Mouse (Mus musculus) limb, embryonic 15.5 days (tissue): ENCODE data around the gene Pmis2. TPM values are rescaled to one million over a fixed set of nuclear protein-coding genes. Genes with fewer than 3 reads are reported as not detected.

Experiments
- ATAC-seq: fragments of 200-750 bp; cut with Nextera tagmentation; 2 replicates; pipeline ENCODE4 v1.8.0; 2017; ENCODE audit warnings: low read depth, moderate TSS enrichment; ENCODE audit not compliant: insufficient number of reproducible peaks, low FRiP score, low TSS enrichment
- H3K27ac ChIP-seq: fragments of 300-500 bp; sonication (generic); 2 replicates; pipeline ENCODE4 v1.5.1; 2015; ENCODE audit warnings: moderate library complexity, mild to moderate bottlenecking, inconsistent platforms
- H3K27me3 ChIP-seq: fragments of 300-500 bp; sonication (generic); 2 replicates; pipeline ENCODE4 v1.6.1; 2015; ENCODE audit warnings: inconsistent platforms
- H3K36me3 ChIP-seq: fragments of 300-500 bp; sonication (generic); 2 replicates; pipeline ENCODE4 v1.6.1; 2015; ENCODE audit warnings: inconsistent platforms
- H3K4me1 ChIP-seq: fragments of 300-500 bp; sonication (generic); 2 replicates; pipeline ENCODE4 v1.6.1; 2015; ENCODE audit warnings: inconsistent platforms
- H3K4me2 ChIP-seq: fragments of 300-500 bp; sonication (generic); 2 replicates; pipeline ENCODE4 v1.6.1; 2015; ENCODE audit warnings: mild to moderate bottlenecking, inconsistent platforms
- H3K4me3 ChIP-seq: fragments of 300-500 bp; sonication (generic); 2 replicates; pipeline ENCODE4 v1.5.1; 2015; ENCODE audit warnings: mild to moderate bottlenecking, inconsistent platforms
- H3K9ac ChIP-seq: fragments of 300-500 bp; sonication (generic); 2 replicates; pipeline ENCODE4 v1.6.1; 2015; ENCODE audit warnings: inconsistent platforms
- H3K9me3 ChIP-seq: fragments of 300-500 bp; sonication (generic); 2 replicates; pipeline ENCODE4 v1.6.1; 2016; ENCODE audit warnings: inconsistent platforms
- WGBS: fragments of 180-500 bp; shearing (Covaris S2); methylation state at CpG from one replicate; pipeline ENCODE4 v1.1.7; 2015; 5-methylcytosine and 5-hydroxymethylcytosine counted together
- polyA plus RNA-seq: library from polyadenylated mRNA; unstranded; fragments of >200 nt; fragmentation: Nextera tagmentation; extraction: Ambion mirVana; gene quantifications from 2 replicates; pipeline ENCODE4 v1.2.1, GENCODE M21; 2015

Pmis2 gene
- polyA plus RNA-seq, 1 experiment from 2014 or later = not detected

- 75% methylated on average over 5 of the region's 5 CpGs for WGBS
- no peak for ATAC-seq
- no peak overlapping the region for H3K27ac ChIP-seq
- H3K9me3 ChIP-seq = no peaks in the 10 kb centered on the region
- no peak overlapping the region for H3K9ac ChIP-seq
- H3K27me3 ChIP-seq = peaks cover 21% of the 10 kb centered on the region; the same call in 1 of the 2 replicates
- H3K4me2 ChIP-seq = no peak overlapping the region
- no peak overlapping the region for H3K4me3 ChIP-seq
- H3K4me1 ChIP-seq = peaks cover 11% of the 10 kb centered on the region
- peaks cover 26% of the 10 kb centered on the region for H3K36me3 ChIP-seq
Measured at GRCm38 (mm10) chr7:30626647-30627046, 44.8 kb downstream of the Pmis2 start.

- Histone ChIP-seq H3K27ac (peak within 1 kb of the TSS; percentile 69; the same call in 1 of the 2 replicates), H3K27me3 (0 out of 2 replicates have a peak, but pooled peaks cover 14% of the 10 kb centered on the region), H3K4me2 (peak within 1 kb of the TSS; percentile 62), H3K36me3 (peaks cover 32% of the 10 kb centered on the region), H3K4me1 (peaks cover 11% of the 10 kb centered on the region), H3K9me3 (no peaks in the 10 kb centered on the region), H3K4me3 (peak within 1 kb of the TSS; percentile 78), H3K9ac (peak within 1 kb of the TSS; percentile 78)
- ATAC-seq = peak; percentile 86
- 2% methylated on average over 44 of the region's 44 CpGs for WGBS
Measured at GRCm38 (mm10) chr7:30625530-30626384, 45.6 kb downstream of the Pmis2 start, which contains the start of gene Cox6b1. Cox6b1 (minus strand) TSS chr7:30626151.

Other genes with a start within 250 kb of the Pmis2 start
- gene Nfkbid, start 249.9 kb downstream of the Pmis2 start, polyA plus RNA-seq = 1.4 and 2.1 TPM in 2 replicates
- gene Aplp1, start 226.1 kb downstream of the Pmis2 start, polyA plus RNA-seq = 28.6 and 32.7 TPM in 2 replicates
- gene Kirrel2, start 213.9 kb downstream of the Pmis2 start, polyA plus RNA-seq = 0.04 and 0.38 TPM in 2 replicates
- gene Nphs1, start 213.3 kb downstream of the Pmis2 start, polyA plus RNA-seq = 0.07 TPM in 1 of 2 replicates, not detected in the other
- 0.18 TPM in 1 of 2 replicates, not detected in the other for gene Prodh2, start 178.0 kb downstream of the Pmis2 start, polyA plus RNA-seq
- 7.8 and 8.0 TPM in 2 replicates for gene Arhgap33, start 136.5 kb downstream of the Pmis2 start, polyA plus RNA-seq
- gene Hspb6, start 119.4 kb downstream of the Pmis2 start, polyA plus RNA-seq = 17.6 and 29.4 TPM in 2 replicates
- gene Proser3, start 119.3 kb downstream of the Pmis2 start, polyA plus RNA-seq = 11.3 and 12.1 TPM in 2 replicates
- gene Lin37, start 111.8 kb downstream of the Pmis2 start, polyA plus RNA-seq = 37.9 and 49.4 TPM in 2 replicates
- gene U2af1l4, start 108.3 kb downstream of the Pmis2 start, polyA plus RNA-seq = 83.0 and 85.3 TPM in 2 replicates
- gene Gm49396, start 108.3 kb downstream of the Pmis2 start, polyA plus RNA-seq = 12.2 and 12.4 TPM in 2 replicates
- 126 and 146 TPM in 2 replicates for gene Psenen, start 108.0 kb downstream of the Pmis2 start, polyA plus RNA-seq
- gene Igflr1, start 106.2 kb downstream of the Pmis2 start, polyA plus RNA-seq = 3.0 and 3.5 TPM in 2 replicates
- 7.3 and 8.1 TPM in 2 replicates for gene Kmt2b, start 82.9 kb downstream of the Pmis2 start, polyA plus RNA-seq
- gene Zbtb32, start 72.7 kb downstream of the Pmis2 start, polyA plus RNA-seq = 3.0 and 4.2 TPM in 2 replicates
- gene Upk1a, start 58.8 kb downstream of the Pmis2 start, polyA plus RNA-seq = 0.45 and 0.58 TPM in 2 replicates
- gene Cox6b1, start 45.5 kb downstream of the Pmis2 start, polyA plus RNA-seq = 739 and 763 TPM in 2 replicates
- not detected in 2 replicates for gene Etv2, start 35.8 kb downstream of the Pmis2 start, polyA plus RNA-seq
- 104 and 114 TPM in 2 replicates for gene Rbm42, start 21.3 kb downstream of the Pmis2 start, polyA plus RNA-seq
- gene Haus5, start 6.6 kb downstream of the Pmis2 start, polyA plus RNA-seq = 33.6 and 34.4 TPM in 2 replicates
- 1.1 and 1.4 TPM in 2 replicates for gene 2200002J24Rik, start 27.3 kb upstream of the Pmis2 start, polyA plus RNA-seq
- gene Atp4a, start 40.6 kb upstream of the Pmis2 start, polyA plus RNA-seq = 0.19 and 0.99 TPM in 2 replicates
- gene Tmem147, start 57.9 kb upstream of the Pmis2 start, polyA plus RNA-seq = 197 and 199 TPM in 2 replicates
- 0.52 and 0.66 TPM in 2 replicates for gene Gapdhs, start 72.1 kb upstream of the Pmis2 start, polyA plus RNA-seq
- gene Sbsn, start 79.9 kb upstream of the Pmis2 start, polyA plus RNA-seq = 293 and 299 TPM in 2 replicates
- gene Dmkn, start 92.2 kb upstream of the Pmis2 start, polyA plus RNA-seq = 913 and 939 TPM in 2 replicates
- gene Krtdap, start 116.3 kb upstream of the Pmis2 start, polyA plus RNA-seq = 3,274 and 3,770 TPM in 2 replicates
- gene Ffar2, start 152.2 kb upstream of the Pmis2 start, polyA plus RNA-seq = 0.27 TPM in 1 of 2 replicates, not detected in the other
- gene Ffar3, start 184.6 kb upstream of the Pmis2 start, polyA plus RNA-seq = not detected in 2 replicates
- gene Ffar1, start 190.0 kb upstream of the Pmis2 start, polyA plus RNA-seq = not detected in 2 replicates
- gene Cd22, start 208.7 kb upstream of the Pmis2 start, polyA plus RNA-seq = 0.04 and 0.11 TPM in 2 replicates
- 1.3 and 1.4 TPM in 2 replicates for gene Mag, start 243.3 kb upstream of the Pmis2 start, polyA plus RNA-seq